Mouse (Mus musculus) embryonic facial prominence, embryonic 10.5 days (tissue): ENCODE measurements at regions not wholly inside any gene's neighbourhood (a gene's known extent, or its start where the extent isn't known, plus 50 kb on each side); places are given as distances from the start of the nearest gene placed in this dataset.

Experiments
- DNase-seq: peaks from one replicate; pipeline ENCODE4 v3.0.0-alpha.2; 2017; ENCODE audit warnings: low spot score
- H3K27ac ChIP-seq: fragments of 300-500 bp; sonication (generic); replicated peaks from 2 replicates; pipeline ENCODE4 v1.5.1; 2016; ENCODE audit warnings: mild to moderate bottlenecking
- H3K27me3 ChIP-seq: fragments of 300-500 bp; sonication (generic); replicated peaks from 2 replicates; pipeline ENCODE4 v1.6.1; 2016; ENCODE audit warnings: low read depth, mild to moderate bottlenecking; ENCODE audit not compliant: poor library complexity, severe bottlenecking
- H3K36me3 ChIP-seq: fragments of 300-500 bp; sonication (generic); replicated peaks from 2 replicates; pipeline ENCODE4 v1.6.1; 2016; ENCODE audit warnings: mild to moderate bottlenecking, moderate library complexity
- H3K4me1 ChIP-seq: fragments of 300-500 bp; sonication (generic); 2 replicates; pipeline ENCODE4 v1.6.1; 2016
- H3K4me3 ChIP-seq: fragments of 300-500 bp; sonication (generic); 2 replicates; pipeline ENCODE4 v1.5.1; 2016; ENCODE audit warnings: mild to moderate bottlenecking, moderate library complexity
- H3K9me3 ChIP-seq: fragments of 300-500 bp; sonication (generic); 2 replicates; pipeline ENCODE4 v1.6.1; 2016; ENCODE audit warnings: mild to moderate bottlenecking
- WGBS: fragments of 180-500 bp; shearing (Covaris S2); methylation state at CpG from one replicate; pipeline ENCODE4 v1.1.7; 2016; 5-methylcytosine and 5-hydroxymethylcytosine counted together

DNA sequence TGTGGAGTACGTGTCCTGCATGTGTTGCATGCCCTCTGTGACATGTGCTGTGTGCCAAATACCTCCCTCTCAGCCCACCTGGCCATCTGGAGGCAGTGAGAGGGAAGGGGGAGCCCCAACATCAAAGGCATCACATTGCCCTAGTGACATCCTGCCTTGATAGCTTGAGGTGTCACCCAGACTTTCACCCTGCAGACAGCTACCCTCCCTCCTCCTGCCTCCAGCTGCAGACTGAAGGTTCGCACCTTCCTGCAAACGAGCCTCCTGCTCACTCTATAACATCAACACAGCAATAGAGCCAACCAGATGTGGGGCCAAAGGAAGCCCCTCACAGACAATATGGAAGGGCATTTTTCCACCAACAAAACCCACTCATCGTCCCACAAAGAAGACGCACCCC, 121.3 kb downstream of the Psmg1 start:
- H3K4me3 ChIP-seq: no peak overlapping the region
- WGBS: 72% methylated on average over 5 of the region's 5 CpGs
- no peaks in the 10 kb centered on the region for H3K36me3 ChIP-seq
- no peak for DNase-seq
- no peaks in the 10 kb centered on the region for H3K9me3 ChIP-seq
- peaks cover 13% of the 10 kb centered on the region for H3K4me1 ChIP-seq
- H3K27ac ChIP-seq: no peak overlapping the region; the same call in 1 of the 2 replicates
- no peaks in the 10 kb centered on the region for H3K27me3 ChIP-seq

DNA sequence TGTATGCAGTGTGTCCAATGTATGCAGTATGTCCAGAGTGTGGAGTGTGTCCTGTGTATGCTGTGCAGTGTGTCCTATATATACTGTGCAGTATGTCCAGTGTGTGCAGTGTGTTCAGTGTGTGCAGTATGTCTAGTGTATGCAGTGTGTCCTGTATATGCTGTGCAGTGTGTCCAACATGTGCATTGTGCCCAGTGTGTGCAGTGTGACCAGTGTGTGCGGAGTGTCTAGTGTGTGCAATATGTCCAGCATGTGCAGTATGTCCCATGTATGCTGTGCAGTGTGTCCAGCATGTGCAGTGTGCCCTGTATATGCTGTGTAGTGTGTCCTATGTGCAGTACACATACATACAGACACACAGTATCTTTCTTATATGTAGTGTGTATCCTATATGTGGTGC, 121.9 kb downstream of the Psmg1 start:
- DNase-seq: no peak
- Histone ChIP-seq H3K4me1 (peaks cover 13% of the 10 kb centered on the region), H3K27me3 (no peaks in the 10 kb centered on the region), H3K36me3 (no peaks in the 10 kb centered on the region), H3K9me3 (no peaks in the 10 kb centered on the region), H3K4me3 (no peak overlapping the region), H3K27ac (no peak overlapping the region)
- WGBS: 96% methylated on average over 1 of the region's 1 CpGs

DNA sequence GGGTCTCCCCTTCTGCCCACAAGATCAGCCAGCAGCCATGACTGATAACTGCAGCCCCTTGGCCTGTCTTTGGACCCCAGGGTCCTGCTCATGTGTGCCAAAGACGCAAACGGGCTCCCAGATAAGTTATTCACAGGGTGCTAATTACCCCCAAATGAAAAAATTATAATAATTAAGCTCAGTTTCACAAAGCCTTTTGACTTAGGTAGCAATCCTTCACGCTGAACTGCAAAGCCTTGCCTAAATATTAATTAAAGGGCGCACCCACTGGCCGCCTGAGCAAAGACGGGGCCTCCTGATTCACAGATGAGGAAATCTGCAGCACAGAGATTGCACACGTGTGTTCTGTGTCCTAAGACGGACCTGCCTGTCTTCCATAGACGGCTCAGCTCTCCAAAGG, 123.2 kb downstream of the Psmg1 start:
- no peaks in the 10 kb centered on the region for H3K9me3 ChIP-seq
- DNase-seq: no peak
- no peak overlapping the region for H3K4me3 ChIP-seq
- H3K27me3 ChIP-seq: no peaks in the 10 kb centered on the region
- no peaks in the 10 kb centered on the region for H3K36me3 ChIP-seq
- WGBS: 88% methylated on average over 9 of the region's 9 CpGs
- H3K27ac ChIP-seq: no peak overlapping the region
- peaks cover 15% of the 10 kb centered on the region for H3K4me1 ChIP-seq

DNA sequence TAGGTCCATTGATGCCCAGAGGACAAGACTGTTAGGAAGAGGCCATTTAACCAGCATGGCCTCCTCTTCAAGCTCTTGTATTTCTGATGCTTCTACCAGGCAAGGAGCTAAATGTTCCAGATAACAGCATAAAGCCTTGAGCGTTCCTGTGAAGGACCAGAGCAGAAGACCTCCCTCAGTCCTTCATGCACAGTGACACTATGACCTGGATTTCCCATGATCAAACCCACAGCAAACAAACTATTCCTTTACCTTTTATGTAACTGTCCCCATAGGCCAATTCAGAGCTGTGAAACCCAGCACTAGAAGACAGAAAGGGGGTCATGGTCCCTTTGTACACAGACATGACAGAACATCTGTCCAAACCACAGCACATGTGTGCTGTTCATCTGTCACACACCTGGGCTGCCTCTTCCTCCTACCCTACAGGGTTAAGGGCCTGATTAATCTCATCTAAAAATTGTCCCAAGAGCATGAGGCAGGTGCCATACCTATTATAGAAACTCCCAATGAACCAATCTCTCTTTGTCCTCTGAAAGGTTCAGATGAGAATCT, 123.8 kb downstream of the Psmg1 start:
- DNase-seq: no peak
- Histone ChIP-seq H3K27ac (no peak overlapping the region), H3K36me3 (no peaks in the 10 kb centered on the region), H3K27me3 (no peaks in the 10 kb centered on the region), H3K9me3 (no peaks in the 10 kb centered on the region), H3K4me3 (no peak overlapping the region), H3K4me1 (peaks cover 18% of the 10 kb centered on the region)
- WGBS: 95% methylated on average over 1 of the region's 1 CpGs

DNA sequence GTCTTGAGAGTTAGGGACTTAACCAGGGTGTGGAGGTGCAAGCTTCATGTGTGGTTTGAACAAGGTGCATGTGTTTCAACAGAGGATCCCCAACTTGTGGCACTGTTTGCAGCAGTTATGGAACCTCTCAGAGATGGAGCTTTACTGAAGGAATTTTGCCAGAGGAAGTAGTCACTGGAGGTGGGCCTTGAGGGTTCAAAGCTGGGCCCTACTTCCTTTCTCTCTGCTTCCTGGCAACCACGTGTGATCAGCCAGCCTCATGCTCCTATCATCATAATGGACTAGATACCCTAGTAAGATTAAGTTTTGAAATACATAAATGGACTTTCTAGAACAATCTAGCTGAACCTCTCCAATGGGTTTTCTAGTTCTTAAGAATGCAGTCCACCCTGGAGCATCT, 125.2 kb downstream of the Psmg1 start:
- no peak for DNase-seq
- peaks cover 17% of the 10 kb centered on the region for H3K4me1 ChIP-seq
- H3K9me3 ChIP-seq: no peaks in the 10 kb centered on the region
- H3K27ac ChIP-seq: no peak overlapping the region
- H3K27me3 ChIP-seq: no peaks in the 10 kb centered on the region
- no peak overlapping the region for H3K4me3 ChIP-seq
- 77% methylated on average over 1 of the region's 1 CpGs for WGBS
- no peaks in the 10 kb centered on the region for H3K36me3 ChIP-seq

DNA sequence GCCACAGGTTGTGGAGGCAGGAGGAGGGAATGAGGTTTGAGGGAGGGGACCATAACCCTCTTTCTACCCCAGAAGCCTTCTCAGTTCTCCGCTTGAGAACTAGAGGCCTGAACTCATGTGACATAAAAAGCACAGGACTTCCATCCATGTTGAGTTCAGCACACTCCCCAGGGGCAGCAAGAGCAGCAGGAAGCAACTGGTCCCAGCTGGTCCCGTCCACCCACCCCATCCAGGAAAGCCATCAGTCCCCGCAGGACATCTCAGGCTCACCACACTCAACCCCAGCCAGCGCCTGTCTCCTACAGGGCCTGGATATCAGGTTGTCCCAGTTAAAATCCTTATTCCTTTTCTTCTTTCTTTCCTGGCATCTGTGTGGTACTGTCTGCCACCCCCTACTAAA, 126.1 kb downstream of the Psmg1 start:
- 77% methylated on average over 4 of the region's 4 CpGs for WGBS
- H3K27ac ChIP-seq: no peak overlapping the region
- peaks cover 7% of the 10 kb centered on the region for H3K4me1 ChIP-seq
- no peak overlapping the region for H3K4me3 ChIP-seq
- no peaks in the 10 kb centered on the region for H3K36me3 ChIP-seq
- H3K9me3 ChIP-seq: no peaks in the 10 kb centered on the region
- H3K27me3 ChIP-seq: no peaks in the 10 kb centered on the region
- DNase-seq: no peak

DNA sequence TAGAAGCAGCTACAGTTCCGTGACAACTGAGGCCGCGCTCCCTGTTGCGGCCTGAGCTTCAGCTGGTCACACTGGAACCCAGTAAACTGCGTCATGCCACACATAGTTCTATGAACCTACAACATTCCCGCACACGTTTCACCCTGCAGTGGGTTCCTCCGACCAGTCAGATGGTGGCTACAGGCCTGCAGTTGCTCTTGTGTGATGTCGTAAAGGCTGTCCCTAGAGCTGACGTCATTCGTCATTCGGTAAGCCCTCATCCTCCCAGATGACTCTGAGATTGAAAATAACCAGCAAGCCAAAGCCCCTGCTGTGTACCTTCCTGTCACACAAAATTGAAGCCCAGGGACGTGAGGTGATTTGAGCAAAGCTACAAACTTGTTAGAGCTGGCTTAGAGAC, 126.7 kb downstream of the Psmg1 start:
- 0 out of 2 replicates have a peak, but pooled peaks cover 4% of the 10 kb centered on the region for H3K4me1 ChIP-seq
- no peaks in the 10 kb centered on the region for H3K36me3 ChIP-seq
- no peak for DNase-seq
- no peaks in the 10 kb centered on the region for H3K9me3 ChIP-seq
- WGBS: 83% methylated on average over 13 of the region's 13 CpGs
- H3K27ac ChIP-seq: no peak overlapping the region
- H3K27me3 ChIP-seq: no peaks in the 10 kb centered on the region
- H3K4me3 ChIP-seq: no peak overlapping the region

DNA sequence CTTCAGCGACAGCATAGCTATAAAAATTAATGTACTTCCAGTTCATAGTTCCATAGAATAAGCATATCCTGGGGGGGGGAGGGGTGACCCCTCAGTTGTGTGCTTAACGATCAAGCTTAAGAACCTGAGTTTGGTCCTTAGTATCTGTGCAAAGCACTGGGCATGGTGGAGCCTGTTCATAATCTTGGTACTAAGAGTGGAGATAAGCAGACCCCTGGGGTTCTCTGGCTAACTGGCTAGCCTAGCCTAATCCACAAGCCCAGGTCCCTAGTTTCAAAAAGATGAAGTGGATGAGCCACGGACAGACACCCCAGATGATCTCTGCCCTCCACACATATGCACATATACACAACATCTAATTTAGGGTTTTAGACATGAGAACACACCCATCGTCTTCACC, 127.2 kb downstream of the Psmg1 start:
- WGBS: 91% methylated on average over 4 of the region's 4 CpGs
- Histone ChIP-seq H3K4me1 (0 out of 2 replicates have a peak, but pooled peaks cover 4% of the 10 kb centered on the region), H3K9me3 (no peaks in the 10 kb centered on the region), H3K27me3 (no peaks in the 10 kb centered on the region), H3K36me3 (no peaks in the 10 kb centered on the region), H3K4me3 (no peak overlapping the region), H3K27ac (no peak overlapping the region)
- DNase-seq: no peak

DNA sequence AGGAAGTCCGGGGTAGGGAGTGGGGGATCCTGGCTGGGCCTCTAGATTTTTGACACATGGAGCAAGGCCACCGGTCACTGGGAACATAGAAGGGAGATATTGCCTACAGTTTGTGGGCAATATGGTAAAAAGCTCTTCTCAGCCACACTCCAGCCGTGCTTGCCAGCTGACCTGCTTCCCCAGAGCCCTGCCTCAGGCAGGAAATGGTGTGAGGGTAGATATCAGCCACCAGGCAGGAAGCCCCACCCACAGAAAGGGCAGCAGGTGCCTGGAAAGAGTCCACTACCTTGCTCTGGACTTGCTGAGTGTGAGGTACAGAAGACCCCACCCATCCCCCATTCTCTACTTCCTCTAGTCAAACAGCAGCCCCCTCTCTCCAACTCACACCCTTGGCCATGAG, 128.1 kb downstream of the Psmg1 start:
- H3K36me3 ChIP-seq: no peaks in the 10 kb centered on the region
- no peaks in the 10 kb centered on the region for H3K9me3 ChIP-seq
- 0 out of 2 replicates have a peak, but pooled peaks cover 4% of the 10 kb centered on the region for H3K4me1 ChIP-seq
- H3K27ac ChIP-seq: 0 out of 2 replicates have a peak overlapping the region, but pooled peaks have one; percentile 7
- no peak for DNase-seq
- 86% methylated on average over 3 of the region's 3 CpGs for WGBS
- H3K4me3 ChIP-seq: no peak overlapping the region
- H3K27me3 ChIP-seq: no peaks in the 10 kb centered on the region

DNA sequence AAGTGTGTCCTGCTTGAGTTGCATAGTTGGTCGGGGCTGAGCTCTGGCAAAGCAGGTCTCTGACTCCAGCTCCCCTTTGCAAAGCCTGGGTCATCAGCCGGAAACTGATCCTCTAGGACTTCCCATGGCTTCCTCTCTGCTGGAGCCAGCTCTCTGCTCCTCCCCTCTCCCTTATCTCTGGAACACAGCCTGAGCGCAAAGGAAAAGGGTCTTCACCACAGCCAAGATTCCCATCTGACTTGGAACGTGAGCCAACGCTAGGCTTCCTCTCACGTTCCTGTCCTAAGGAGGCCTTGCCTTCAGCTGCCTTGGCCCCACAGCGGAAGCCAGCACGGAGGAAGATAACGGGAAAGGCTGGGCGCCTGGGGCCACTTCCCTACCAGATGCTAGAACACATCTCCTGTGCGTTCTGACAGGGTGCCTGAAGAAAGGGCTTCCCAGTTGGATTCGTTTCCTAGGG, 129.5 kb downstream of the Psmg1 start:
- Histone ChIP-seq H3K4me3 (no peak overlapping the region), H3K36me3 (no peaks in the 10 kb centered on the region), H3K27ac (no peak overlapping the region; the same call in 1 of the 2 replicates), H3K27me3 (no peaks in the 10 kb centered on the region), H3K9me3 (no peaks in the 10 kb centered on the region), H3K4me1 (0 out of 2 replicates have a peak, but pooled peaks cover 4% of the 10 kb centered on the region)
- WGBS: 82% methylated on average over 12 of the region's 12 CpGs
- DNase-seq: no peak

DNA sequence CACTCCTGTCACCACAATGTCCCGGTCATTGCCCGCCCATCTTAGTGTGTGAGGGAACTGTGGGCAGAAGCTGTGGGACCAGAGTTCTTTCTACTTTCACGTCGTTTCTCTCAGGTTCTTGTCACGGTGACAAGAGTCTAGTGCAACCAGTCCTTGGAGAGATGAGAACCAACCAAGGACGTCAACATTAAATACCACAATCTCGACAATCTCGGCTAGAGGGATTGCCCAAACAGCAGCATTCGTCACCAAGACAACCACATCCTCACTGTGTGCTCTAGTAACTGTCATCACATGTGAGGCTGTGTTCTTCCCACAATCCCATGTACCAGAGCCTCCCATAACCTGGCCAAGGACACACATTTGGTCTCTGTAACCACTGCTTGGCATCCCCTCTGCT, 129.9 kb downstream of the Psmg1 start:
- no peaks in the 10 kb centered on the region for H3K27me3 ChIP-seq
- no peaks in the 10 kb centered on the region for H3K9me3 ChIP-seq
- H3K36me3 ChIP-seq: no peaks in the 10 kb centered on the region
- WGBS: 92% methylated on average over 9 of the region's 9 CpGs
- H3K4me1 ChIP-seq: 0 out of 2 replicates have a peak, but pooled peaks cover 4% of the 10 kb centered on the region
- H3K27ac ChIP-seq: no peak overlapping the region
- no peak for DNase-seq
- no peak overlapping the region for H3K4me3 ChIP-seq

DNA sequence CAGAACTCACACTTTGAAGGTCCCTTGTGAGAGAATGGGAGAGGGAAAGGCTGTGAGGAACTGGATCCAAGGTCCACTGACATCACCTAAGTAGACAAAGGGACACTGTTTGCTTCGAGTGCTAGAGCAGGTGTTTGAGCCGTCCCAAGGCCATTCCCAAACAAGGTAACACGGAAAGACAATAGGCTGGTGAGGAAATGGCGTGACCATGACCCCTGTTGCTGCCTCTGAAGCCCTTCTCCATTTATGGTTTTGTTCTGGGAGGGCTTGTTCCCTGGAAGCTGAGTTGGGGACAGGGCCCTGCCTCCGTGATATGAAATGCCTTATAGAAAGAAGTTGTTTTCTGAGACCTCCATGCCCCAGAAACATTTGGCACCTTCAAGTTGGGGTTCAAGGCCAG, 130.6 kb downstream of the Psmg1 start:
- no peak overlapping the region for H3K4me3 ChIP-seq
- H3K36me3 ChIP-seq: no peaks in the 10 kb centered on the region
- DNase-seq: no peak
- H3K27ac ChIP-seq: no peak overlapping the region
- 85% methylated on average over 5 of the region's 5 CpGs for WGBS
- no peaks in the 10 kb centered on the region for H3K27me3 ChIP-seq
- no peaks in the 10 kb centered on the region for H3K9me3 ChIP-seq
- 0 out of 2 replicates have a peak, but pooled peaks cover 4% of the 10 kb centered on the region for H3K4me1 ChIP-seq

DNA sequence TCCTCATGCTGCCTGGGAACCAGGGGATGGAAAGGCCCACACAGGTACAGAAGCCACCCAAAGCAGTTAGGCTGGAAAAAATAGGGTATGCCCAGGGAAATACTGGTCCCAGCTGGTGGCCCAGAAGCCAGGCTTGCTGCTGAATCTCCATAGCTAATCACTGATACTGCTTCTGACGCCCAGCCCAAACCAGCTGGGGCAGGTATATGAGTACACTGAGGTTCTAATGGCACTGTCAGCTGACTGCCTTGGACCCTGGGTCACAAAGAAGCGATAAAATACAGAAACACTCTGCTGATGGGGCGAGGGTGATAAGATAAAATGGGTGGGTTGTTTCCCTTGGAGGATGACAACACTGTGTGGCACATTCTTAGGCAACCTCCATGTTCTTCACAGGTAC, 133.4 kb downstream of the Psmg1 start:
- H3K36me3 ChIP-seq: no peaks in the 10 kb centered on the region
- 87% methylated on average over 3 of the region's 3 CpGs for WGBS
- no peak for DNase-seq
- H3K27me3 ChIP-seq: no peaks in the 10 kb centered on the region
- no peaks in the 10 kb centered on the region for H3K9me3 ChIP-seq
- no peak overlapping the region for H3K4me3 ChIP-seq
- H3K4me1 ChIP-seq: 0 out of 2 replicates have a peak, but pooled peaks cover 1% of the 10 kb centered on the region
- H3K27ac ChIP-seq: no peak overlapping the region
